Mouse (Mus musculus): ENCODE data around the gene Rcan1.
"Not testable (repeated sequence)": the region's sequence is repeated elsewhere in the genome, so short reads cannot be mapped to it uniquely, and the experiment has no call there.

Gene Rcan1

DNA sequence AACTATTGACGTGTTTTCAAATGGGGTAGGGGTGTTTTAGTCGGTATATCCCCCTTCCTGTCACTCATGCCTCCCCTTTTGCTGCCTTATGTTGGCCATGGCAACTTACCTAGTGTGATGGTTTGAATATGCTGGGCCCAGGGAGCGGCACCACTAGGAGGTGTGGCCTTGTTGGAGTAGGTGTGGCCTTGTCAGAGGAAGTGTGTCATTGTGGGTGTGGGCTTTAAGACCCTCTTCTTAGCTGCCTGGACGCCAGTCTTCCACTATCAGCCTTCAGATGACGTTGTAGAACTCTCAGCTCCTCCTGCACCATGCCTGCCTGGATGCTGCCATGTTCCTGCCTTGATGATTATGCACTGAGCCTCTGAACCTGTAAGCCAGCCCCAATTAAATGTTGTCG is at the start of gene Rcan1:
Gene Rcan1 (minus strand): TSS at position 162 of the 400 bp plus-strand sequence.
- no peak for DNase-seq (ENCODE audit: low spot score)

DNA sequence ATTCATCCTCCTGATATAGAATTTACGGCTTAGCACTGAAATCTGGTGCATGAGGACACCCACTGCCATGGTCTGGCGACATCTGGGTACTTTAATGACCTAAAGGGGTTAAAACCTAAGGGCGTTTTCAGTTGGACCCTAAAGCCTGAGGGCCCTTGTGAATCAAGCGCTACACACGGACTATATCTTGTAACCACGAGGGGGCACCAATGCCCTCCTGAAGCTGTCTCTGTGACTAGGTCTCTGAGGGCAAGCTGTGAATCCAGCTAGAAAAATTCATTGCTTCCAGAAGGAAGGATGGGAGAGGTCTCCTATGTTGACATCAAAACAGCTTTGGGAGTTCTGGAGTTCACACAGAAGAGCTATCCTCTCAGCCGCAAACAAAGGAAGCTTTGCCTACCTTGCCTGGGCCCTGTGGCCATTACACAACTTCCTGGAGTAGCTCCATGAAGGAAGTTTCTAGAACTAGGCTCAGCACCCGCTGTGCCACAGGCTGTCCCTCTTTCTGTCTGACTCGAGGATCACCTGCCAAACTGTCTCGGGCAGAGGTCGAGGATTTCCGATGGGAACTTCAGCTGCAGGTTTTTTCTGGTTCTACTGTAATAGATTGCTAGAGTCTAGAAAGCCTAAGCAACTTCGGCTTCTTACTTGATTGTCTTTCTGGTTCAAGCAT is 49.3 kb upstream of the Rcan1 start:
- DNase-seq (ENCODE audit: low spot score), result peak; percentile 45

DNA sequence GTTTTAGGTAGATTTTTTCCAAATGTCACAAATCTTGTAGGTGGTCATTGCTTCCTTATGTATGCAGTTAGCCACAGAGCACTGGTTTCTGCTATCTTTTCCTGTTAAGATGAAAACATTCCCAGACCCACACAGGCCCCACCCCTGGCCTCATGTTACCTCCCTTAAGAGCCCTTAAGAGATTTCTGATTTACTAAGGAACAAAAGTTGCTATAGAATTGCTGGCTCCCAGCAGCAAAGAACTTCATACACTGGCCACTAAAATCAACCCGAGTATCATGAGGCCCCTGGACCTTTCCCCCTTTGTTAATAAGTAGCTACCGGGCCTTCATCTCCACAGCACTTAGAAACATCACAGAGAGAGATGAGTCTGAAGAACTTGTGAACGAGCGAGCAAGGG is 48.1 kb upstream of the Rcan1 start:
- no peak for DNase-seq (ENCODE audit: low spot score)

DNA sequence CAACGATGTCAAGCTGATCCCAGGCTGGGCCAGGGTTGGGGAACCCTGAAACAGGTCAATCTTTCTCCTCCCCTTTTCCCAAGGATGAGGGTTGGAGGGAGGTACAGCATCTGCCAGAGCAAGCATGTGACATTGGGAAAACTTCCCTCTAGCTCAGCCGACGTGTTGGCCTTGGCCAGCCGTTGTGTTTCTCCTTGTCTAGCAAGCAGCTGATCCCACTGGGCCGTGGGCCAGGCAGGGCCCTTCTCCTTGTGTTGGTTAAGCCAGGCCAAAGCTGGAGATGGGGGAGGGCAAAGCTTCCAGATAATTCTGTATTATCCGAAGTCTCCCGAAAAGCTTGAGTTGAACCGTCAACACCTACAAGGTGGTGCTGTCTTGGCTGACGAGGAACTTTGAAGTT is 45.5 kb upstream of the Rcan1 start:
- peak; percentile 11 for DNase-seq (ENCODE audit: low spot score)

DNA sequence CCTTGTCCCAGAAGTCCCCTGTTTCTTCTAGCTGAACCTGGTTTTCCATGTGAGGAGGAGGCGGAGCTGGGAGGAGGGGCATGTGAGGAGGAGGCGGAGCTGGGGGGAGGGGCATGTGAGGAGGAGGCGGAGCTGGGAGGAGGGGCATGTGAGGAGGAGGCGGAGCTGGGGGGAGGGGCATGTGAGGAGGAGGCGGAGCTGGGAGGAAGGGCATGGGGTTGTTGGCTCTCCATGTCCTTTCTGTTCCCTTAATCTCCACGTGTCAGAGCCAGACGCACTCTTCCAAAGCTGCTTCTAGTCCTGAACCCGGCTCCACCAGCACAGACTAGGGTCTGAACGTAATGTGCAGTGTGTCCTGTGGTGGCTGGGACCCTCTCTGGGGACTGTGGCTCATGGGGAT is 44.2 kb upstream of the Rcan1 start:
- not testable (repeated sequence) for DNase-seq (ENCODE audit: low spot score)

DNA sequence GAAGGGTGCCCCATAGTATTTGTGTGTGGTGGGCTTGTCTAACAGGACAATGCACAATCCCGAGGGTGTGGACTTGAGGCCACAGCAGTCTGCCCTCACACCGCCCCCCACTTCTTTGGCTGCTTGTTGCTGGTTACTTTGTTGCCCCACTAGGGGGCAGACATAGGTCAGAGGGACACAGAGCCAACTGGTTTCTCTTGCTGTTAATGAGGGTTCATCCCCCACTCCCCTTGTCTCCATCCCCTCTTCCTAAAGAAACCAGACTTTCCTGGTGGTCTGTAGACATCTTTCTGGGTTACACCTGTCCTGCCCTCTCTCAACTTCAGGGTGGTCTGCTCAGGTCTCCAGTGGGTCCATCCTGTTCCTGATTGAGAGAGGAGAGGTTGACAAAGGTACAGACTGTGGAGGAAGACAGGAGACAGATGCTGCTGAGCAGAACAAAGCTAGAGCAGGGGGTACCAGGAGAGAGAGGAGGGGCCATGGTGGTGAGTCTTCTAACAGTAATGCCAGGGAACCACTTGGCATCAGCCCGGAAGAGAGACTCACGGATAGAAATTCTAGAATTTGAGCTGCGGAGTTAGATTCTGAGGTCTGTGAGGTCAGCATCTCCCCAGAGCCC is 41.2 kb upstream of the Rcan1 start:
- no peak for DNase-seq (ENCODE audit: low spot score)

DNA sequence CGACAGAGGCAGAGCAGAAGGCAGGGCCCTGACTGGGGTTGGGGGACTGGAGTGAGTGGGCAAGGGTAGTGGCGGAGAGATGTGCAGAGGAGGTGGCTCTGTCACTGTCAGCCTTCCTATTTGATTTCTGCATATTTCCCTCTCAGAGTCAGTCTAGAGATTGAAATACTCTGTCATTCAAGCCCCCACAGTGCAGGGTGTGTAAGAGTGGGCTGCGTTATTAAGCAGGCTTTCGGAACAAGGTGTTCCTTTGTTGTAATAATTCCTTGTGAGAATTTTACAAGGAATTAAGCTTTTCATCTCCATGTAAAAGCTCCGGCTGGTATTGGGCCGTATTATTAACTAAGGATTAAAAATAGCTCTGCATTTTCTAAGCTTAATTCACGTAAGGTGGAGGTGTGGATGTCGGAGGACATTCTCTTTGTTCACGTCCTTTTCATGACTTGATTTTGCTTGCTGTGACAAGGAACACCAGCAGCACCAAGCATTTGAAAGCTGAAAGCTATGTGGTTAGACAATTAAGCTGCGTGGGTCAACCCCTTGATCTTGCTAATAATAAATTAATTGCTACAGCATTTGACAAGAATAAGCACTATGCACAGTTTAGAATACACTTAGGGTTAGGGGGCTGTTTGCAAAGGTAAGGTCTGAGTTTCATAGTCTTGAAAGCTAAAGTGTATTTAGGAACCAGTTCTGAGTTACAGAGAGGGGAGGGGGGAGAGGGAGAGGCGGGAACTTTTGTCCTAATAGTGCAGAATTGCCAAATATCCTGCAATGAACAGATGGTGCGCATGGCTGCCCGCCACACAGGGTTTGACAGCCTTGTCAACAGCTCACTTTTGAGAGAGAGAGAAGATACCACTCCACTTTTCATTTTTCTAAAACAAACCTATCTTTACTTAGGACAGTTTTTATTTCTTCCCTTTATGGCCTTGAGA is 40.4 kb upstream of the Rcan1 start:
- no peak for DNase-seq (ENCODE audit: low spot score)

DNA sequence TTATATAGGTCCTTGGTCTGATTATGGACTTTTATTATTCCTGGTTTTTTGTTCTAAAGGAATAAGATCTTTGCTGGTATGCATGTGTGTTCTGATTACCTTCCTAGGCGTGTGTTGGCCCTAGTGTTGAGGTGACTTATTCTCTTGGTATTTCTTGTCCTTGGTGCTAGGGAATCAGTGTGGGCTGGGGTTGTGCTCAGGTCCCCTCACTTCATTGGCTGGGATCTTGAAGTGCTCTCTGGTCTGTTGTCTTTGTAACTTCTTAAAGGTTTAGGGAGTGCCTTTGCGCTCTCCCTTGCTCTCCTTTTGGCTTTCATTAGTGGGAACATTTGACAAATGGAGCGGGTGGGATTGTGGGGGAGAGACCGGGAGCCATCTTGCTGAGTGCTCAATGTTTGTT is 36.9 kb upstream of the Rcan1 start:
- no peak for DNase-seq (ENCODE audit: low spot score)

DNA sequence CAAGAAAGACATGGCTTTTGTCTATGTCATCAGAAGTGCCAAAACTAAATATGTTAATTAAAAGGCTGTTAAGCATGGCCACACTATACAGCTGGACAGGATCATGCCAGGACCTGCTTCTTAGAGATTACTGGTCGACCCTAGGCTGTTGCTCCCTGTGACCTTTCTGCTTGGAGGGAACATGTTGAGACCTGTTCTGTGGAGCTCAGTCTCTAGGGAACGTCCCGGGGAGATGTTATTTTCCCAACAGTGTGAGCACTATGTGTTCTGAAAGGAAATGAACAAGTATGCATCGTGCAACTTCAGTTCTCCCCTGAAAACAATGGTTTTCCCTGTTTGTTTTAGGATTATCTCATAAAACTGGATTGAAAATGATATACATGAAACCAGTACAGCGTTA is 32.4 kb upstream of the Rcan1 start:
- no peak for DNase-seq (ENCODE audit: low spot score)

DNA sequence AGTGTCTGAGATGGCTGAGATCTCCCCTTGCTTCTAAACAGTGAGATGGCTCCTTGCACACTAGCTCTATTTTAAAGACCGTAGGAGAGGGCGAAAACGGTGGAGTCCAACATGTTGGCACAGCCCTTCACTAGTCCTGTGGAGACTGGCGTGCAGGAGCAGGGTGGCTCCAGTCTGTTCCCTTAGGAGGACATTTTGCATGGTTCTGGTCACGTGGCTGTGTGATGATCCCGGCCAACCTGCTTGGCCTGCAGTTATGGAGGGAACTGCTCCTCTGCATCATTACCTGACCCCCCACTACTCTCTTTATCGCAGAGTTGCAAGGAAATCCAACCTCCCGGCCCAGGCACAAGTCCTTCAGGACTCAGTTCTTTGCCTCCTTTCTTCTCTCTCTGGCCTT is 29.9 kb upstream of the Rcan1 start:
- no peak for DNase-seq (ENCODE audit: low spot score)

DNA sequence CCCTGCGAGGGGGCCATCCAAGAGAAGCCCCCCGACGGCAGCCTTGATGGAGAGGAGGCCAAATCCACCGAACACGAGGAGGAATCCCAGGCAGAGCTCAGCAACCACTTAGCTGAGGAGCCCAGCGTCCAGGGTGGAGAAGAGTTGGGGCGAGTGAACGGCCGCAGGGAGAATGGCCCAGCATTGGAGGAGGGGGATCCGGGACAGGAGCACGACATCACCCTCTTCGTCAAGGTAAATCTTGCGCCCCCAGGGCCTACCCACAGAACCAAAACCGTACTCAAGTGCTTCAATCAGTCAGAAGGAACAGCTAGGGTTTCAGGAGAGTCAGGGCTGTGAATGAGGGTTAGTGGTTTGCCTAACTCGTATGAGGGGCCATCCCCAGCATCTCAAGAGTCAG is 28.7 kb upstream of the Rcan1 start:
- DNase-seq (ENCODE audit: low spot score), result no peak

DNA sequence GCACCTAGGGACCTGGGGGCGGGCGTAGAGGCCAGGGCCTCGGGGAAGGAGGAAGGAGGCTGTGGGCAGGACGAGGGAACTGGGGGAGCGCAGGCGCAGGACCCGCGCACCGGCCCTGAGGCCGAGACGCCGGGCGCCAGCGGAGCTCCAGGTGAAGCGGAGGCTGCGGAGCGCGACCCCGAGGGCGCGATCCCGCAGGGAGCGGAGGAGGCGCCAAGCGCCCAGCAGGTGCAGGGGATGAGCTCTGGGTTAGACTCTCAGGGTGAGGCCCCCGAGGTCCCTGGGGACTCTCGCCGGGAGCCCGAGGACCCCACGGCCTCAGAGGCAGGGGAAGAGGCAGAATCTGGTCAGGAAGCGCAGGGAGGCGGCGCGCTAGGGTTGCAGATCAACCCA is 27.9 kb upstream of the Rcan1 start:
- DNase-seq (ENCODE audit: low spot score), result no peak

DNA sequence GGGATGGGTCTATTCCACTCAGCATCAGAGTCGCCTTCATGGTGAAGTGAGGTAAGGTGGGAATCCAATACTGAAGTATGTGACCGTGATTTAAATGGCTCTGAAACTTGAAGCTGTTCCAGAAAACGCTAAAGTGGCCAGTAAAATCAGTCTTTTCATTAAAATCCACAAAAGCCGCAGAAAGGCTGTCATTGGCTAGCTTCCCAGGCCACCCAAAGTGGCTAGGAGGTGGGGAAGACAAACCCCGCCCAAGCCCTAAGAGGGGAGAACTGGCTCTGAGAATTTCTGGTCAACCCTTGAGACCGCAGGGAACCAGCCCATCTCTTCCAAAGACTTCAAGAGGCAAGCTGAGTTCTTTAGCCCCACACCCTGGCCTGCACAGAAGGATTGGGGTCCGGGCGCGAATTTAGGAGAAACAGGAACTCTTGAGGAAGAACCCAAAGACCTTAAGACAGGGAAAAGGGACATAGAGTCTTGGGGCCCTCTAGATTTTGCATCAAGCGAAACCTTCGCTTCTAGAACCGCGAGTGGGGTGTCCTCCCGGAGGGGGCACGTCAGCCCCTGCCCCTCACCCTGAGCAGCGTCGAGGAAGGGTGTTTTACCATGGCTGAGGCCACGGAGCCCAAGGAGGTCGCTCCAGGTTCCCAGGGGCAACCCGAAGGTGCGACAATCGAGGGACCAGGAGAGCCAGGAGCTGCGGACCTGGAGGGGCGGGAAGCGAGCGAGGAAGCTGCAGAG is 27.4 kb upstream of the Rcan1 start:
- no peak for DNase-seq (ENCODE audit: low spot score)

DNA sequence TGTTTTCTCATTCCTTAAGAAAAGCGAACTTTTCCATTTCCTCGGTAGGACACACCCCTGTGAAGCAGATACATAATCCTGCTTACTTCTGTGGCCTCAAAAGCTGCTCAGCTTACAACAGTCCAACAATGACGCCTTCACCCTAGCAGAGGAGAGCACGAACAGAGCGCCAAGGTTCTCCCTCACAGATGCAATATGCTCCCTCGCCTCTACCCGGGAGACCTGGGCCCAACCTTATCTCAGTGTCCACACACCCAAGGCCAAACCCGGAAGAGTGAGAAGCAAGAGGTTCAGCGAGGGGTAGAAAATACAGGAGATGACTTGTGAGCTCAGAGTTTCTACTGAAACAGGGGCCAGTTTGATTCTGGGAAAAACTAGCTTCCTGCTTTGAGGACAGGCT is 18.7 kb upstream of the Rcan1 start:
- no peak for DNase-seq (ENCODE audit: low spot score)

DNA sequence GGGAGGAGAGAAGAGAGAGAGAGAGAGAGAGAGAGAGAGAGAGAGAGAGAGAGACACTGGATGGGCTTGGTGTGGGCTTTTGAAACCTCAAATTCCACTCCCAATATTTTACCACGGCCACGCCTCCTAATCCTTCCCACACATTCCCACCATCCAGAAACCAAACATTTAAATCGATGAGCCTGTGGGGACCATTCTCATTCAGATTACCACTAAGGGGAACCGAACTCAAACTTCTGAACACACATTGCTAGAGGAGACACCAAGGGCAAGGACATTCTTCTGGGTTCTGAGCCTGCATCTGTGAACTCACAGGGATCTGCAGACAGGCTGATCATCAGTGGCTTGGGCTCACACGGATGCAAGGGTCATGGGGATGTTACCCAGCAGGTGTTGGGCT is 17.8 kb upstream of the Rcan1 start:
- no peak for DNase-seq (ENCODE audit: low spot score)

DNA sequence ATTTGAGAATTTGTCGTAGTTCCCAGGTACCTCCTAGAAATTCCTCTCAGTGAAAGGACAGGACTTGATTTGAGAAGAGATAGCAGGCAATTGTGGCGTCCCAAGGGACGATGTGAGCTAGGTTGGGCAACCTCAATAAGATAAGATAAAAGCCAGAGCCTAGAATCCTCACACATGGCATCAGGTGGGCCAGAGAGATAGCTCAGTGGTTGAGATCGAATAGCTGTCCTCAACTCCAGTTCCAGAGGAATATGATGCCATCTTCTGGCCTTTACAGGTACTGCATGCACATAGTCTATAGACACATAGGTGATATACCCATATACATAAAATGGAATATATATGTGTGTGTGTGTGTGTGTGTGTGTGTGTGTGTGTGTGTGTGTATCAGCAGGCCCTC is 16.8 kb upstream of the Rcan1 start:
- no peak for DNase-seq (ENCODE audit: low spot score)

DNA sequence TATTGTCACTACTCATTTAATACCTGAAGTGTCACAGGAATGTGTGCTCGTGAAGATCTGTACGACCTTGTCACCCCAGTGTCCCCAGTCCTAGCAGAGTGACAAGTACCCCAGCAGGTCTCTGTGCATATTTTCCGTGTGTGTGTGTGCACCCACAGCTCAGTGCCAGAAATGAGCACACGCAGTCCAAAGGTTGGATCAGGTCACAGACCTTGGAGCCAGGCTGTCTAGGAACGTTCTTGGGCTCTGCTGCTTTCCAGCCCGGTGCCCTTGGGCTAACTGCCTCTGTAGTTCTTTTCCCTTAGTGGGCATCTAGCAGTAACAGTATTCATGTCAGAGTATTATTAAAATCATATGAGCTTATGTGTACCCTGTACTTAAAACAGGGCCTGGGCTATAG is 16.4 kb upstream of the Rcan1 start:
- no peak for DNase-seq (ENCODE audit: low spot score)

DNA sequence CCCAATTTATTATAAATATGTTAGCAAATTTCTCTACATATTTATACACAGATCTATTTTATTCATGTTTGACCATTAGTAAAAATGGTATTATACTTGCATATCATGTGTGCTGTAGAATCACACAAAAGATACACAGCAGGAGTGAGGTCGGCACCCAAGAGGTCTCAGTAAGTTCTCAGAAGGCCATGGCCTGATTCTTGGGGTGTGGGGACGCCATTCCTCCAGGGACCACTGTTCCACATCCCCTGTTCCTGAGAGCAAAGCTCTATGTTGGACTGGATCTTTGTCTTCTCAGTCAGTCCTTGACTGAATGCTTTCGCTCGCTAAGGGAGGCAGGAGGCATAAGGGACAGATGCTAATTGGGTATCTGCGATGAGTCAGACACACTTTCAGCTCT is 14.8 kb upstream of the Rcan1 start, which contains the start of gene Clic6:
Gene Clic6 (plus strand): TSS at position 301 of the 400 bp plus-strand sequence.
- DNase-seq (ENCODE audit: low spot score), result no peak

DNA sequence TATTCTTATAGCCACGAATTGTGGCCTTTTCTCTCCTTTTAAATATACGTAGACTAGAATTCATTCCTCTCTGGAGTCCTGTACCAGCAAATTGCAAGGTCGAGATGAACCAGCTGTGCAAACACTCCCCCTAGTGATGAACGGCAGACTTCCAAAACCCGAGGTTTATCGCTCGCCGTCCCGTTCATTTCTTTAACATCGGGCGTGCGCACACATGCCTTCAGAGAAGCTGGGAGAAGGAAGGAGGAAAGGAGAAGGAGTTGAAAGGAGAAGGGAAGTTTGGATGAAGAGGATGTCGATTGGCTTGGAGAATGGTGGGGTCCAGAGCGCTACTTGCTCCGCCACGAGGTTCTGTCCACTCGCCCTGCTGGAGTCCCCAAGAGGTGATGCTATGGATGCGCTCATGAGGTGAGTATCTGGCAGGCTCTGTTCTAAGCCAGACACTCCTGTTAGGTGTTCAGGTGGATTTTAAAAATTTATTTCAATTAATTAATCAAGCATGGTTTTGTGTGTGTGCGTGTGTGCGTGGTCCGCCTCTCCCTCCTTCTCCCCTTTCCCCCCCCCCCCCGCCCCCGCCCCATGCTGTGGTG is 8.0 kb upstream of the Rcan1 start:
- peak; percentile 62 for DNase-seq (ENCODE audit: low spot score)

DNA sequence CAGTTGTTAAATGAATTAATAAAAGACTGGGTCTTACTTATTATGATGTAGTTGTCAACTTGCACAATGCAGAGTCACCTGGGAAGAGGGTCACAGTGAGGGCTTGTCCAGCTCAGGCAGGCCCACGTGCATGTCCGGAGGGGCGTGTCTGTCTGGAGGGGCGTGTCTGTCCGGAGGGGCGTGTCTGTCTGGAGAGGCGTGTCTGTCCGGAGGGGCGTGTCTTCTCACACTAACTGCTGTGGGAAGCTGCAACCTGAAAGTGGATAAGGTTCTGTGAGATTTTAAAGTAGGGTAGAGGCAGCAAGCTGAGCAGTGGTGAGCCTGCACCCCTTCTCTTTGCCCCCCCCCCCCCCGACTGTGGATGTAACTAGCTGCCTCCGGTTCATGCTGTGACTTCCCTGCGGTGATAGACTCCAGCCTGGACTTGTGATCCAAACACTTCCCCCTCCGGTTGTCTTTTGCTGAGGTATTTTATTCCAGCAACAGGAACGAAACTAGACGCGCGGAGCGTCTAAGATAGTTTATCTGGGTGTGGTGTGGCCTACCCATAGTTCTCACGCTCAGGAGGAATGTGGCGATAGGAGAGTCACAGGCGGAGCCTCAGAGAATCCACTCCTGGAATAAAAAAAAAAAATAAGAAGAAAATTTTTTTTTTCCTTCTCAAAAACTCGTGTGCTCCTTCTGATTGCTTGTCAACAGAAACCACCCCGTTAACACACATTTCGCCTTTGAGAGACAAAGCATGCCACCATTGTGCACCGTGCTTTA is 4.6 kb upstream of the Rcan1 start:
- DNase-seq (ENCODE audit: low spot score), result no peak

DNA sequence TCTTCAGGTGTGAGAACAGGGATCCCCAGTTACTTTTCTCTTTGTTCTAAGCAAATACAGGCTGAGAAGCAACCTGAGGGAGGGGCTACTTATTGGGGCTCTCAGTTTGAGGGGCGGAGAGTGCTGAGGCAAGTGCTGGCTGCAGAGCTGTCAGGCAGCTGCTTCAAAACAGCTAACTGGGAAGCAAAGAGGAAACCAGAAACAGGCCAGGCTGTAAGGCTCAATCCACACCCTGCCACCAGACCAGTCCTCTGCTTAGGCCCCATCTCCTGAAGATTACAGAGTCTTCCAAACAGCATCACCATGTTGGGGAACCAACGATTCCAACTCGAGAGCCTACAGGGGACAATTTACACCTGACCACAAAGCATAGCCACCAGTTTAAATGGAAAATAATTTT is 2.2 kb upstream of the Rcan1 start:
- DNase-seq (ENCODE audit: low spot score), result no peak
